Mouse (Mus musculus) right cerebral cortex, adult 2 months (tissue): ENCODE data around the gene Casc3.

Experiments
- DNase-seq, 2 experiments: peaks; one replicate each; pipeline ENCODE4 v3.0.0; 2021 to 2022; ENCODE audit warnings: low spot score in 2 of 2

Gene Casc3

DNA sequence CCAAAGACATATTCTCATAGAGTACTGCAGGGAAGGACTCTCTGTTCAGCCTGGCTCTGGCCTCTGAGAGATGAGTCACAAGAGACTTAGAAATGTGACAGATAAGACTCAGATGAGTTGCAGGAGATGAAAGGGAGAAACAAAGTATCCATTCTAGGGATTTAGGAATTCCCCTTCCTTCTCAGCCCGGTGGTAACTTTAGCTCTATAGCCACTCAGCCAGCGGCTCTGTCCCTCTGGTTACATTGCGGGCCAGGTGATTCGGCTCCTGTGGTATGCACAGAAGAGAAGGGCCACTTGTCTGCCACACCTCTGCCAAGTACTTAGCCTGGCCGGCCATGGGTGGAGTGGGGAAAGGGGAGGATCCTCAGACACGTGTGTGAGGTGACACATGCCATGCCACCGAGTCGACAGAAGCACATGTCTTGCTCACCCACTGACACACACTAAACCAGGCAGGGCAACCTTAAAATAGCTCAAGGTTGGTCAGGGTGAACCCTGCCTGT lies 32.0 kb upstream of the Casc3 start:
- peak; percentile 39 to 52 for DNase-seq

DNA sequence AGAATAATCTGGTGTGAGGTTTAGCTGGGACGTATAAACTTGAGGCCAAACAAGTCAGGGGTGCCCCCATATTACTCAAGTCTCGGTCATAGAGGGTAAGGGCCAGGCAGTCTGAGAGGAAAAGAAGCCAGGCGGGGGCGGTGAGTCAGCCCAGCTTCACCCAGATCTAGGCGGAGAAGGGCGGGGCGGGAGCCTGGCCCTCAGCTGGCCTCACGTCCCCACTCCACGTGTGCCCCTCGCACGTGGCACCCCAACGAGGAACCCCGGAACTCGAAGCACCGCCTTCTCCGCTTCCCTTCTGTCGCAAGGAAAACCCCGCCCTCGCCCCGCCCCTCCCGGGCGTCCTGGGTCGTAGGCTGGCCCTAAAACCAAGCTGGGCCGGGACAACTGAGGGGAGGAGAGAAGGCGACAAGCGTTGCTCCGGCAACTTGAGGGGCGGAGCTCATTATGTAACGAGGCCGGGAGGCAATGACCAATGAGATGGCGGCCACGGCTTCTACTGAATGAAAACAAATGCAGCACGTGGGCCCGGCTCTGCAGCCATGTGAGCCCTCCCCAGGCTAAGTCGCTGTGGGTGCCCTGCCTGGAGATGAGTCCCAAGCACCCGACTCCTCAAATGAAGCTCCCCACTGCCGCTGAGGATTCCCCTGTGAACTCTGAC lies 30.9 kb upstream of the Casc3 start:
- DNase-seq = peak; percentile 99 to 100

DNA sequence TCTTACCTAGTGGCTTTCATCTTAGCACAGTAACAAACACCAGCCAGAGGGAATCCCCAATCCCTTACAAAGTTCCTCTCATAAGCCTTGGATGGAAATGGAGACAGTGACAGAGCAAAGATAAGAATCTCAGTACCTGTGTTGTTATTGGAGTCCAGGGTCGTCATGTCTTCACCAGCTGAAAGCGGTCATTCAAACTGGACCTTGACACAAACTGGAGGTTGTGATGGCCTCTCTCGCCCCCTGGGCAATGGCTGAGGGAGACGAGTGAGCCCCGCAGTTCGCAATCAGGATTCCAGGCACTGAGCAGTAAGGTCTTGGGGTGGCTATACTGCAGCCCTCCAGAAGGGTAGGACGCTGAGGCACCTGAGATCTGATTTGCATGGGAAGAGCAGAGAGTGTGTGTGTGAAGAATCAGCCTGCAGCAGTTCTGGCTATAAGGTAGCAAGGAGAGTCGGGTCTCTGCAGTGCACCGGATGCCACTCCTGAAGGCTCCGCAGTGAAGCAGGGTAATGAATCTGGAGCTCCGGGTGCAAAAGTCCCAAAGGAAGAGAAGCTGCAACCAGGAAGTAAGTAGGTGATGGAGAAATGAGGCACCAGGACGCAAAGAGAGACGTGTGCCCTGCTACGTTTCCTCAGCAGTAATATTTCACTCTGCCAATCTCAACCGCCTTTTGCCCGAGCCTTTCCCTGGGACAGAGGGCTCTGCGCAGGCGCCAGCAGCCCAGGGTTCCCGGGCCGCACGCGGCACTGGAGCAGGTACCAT lies 29.9 kb upstream of the Casc3 start, which contains the start of gene Nr1d1:
Gene Nr1d1, minus strand, starts transcription at position 752 of the 766 bp plus-strand sequence.
- DNase-seq = no peak

DNA sequence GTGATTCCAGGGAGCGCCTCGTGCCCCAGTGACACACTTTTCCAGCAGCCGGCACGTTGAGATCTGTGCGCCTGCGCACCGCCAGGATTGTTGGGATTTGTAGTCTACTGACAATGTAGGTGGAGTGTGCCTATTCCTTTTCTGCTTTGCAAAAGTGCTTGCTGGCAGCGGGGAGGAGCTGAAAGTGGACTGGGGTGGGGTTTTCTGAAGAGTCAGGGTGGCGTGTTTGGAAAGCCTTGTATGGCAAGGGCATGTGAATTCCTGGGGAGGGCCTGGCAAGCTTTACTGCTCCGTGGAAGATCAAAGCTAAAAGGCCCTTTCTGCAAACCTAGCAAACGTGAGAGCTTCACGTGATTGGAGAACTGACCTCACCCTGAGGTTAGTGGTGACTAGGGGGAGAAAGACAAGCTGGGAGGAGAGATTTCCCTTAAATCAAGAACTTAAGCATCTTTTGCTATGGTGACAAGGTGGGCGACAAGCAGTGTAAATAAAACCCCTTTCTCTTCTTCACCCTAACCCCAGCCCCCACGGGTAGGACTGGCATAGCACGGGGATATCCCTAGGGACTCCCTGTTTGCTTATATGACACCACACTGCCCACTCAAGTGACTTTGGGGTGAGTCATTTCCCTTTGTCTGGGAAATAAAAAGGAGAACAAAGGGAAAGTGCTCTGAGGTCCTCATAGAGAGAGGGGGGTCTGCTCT lies 29.2 kb upstream of the Casc3 start:
- DNase-seq = peak; percentile 100

DNA sequence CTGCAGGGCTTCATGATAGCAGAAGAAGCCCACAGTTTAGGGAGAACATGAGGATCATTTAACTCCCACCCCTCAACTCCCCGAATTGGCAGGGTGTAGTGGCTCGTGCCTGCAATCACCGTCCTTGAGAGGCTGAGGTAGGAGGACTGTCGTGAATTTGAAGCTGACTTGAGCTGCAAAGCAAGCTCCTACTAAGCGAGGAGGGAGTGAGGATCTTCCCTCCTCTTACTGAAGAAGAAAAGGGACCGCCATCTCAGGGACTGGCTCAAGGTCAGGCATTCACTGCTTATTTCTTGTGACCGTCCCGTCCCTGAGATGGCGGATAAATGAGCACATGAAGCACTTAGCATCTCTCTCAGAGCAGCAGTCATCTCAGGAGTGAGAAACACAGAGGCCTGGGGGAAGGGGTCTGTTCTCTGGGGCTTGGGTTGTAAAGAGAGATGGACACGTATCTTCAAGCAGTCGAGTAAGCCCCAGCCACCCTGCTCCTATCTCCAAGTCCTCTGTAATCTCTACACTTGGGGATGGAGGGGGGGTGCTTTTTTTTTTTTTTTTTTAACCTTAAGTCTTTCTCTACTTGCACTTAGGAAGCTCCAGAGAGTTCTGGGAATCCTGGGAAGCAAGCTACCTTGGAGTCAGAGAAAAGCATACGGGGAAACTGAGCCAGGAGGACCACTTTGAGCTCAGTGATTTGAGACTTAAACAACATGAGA lies 28.5 kb upstream of the Casc3 start:
- no peak for DNase-seq

DNA sequence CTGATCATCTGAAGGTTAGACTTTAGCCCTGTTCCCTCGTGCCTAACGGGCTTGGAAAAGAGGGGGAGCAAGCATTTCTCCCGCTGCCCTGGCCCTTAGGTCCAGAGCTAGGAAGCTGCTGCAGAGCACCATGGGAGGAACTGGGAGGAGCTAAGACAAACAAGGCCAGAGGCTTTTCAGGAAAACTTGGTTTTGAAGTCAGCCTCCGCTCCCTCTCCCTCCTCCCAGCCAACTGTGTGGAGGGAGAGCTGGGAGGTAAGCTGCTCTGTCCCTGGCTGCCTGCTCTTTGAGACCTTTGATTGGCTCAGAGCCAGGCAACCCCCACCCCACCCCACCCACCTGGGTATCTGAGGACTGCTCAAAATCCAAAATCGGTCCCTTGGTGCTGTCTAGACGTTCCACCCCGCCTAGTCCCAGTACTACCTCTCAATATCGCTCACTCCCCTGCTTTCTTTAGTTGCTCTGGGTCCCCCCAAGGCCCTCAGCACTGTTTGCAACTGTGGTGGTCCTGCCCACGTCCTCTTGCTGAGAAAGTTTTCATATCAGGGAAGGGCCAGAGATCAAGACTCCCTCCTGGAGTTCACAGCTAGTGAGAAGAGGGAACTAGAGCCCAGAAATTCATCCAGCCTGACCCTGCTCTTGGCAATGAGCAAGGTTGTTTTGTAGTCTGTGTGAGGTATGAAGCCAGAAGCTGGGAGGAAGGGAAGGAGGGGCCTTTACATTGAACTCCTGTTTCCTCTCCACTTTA lies 27.7 kb upstream of the Casc3 start:
- DNase-seq = no peak

DNA sequence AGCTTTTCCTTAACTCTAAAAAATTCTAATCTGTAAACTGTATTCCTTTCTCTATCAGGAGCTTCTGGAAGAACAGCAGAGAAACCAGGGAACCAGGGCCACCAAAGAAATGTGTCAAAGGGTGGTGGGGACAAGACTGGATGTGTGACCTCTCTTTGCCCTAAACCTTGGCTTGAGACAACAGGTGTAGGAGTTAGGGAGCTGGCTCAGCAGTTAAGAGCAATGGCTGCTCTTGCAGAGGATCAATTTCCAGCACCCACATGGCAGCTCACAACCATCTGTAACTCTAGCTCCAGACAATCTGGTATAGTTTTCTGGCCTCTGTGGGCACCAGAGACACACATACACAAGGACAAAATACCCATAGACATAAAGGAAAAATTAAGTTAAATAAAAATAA lies 26.8 kb upstream of the Casc3 start:
- DNase-seq = no peak

DNA sequence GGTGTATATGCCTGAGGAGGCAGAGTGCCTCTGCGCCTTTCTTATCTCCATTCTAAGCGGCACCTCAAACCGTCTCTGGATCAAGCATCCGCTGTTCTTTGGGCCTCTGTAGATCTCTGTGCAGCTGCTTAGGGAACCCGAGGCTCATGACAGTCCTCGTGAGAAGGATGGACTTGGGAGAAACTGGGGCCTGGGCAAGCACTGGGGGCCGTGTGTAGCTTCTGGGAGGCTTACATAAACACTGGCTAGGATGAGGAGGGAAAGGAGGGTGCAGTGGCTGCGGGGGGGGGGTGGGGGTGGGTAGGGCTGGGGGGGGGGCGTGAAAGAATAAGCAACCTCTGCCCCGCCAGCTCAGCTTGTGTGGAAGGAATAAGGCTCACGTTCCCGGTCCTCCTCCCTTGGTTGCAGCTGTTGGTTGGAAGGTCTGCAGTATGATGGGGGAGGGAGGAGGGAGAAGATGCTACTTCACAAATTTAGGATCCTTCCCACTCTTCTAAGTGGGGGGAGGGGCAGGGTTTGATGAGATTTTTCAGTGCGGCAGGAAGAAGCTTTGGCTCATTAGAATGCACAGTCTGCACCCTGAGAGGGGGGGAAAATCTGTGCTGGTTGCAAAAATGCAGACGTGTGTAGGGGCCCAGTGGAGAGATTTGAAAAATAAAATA lies 22.7 kb upstream of the Casc3 start:
- DNase-seq = peak; percentile 82 to 85

DNA sequence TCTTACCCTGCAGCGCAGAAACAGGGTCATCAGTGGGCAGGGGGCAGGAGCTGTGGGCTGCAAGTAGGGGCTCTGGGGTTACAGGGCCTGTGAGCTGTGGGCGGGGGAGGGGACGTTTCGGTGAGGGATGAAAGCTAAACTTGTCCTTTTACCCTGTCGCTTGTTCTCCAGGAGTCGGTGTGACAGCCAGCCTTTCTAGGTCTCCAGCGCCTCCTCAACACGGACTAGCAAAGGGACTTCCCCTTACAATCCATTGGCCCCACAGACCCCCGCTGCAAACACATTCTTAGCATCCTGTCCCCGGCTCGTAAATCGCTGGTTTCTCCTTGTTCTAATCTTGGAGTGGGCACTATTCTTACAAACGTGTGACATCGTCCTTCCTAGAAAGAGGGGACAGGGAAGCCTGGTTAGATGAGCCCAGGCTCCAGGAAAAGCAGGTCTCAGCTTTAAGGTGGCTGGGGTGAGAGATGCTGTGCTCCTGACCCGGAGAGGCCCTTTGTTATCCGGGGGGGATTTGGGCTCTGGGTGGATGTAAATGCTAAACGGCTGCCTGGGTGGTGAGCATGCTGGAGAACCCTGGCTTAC lies 22.0 kb upstream of the Casc3 start:
- DNase-seq = peak in 1 of 2 experiments; percentile 48

DNA sequence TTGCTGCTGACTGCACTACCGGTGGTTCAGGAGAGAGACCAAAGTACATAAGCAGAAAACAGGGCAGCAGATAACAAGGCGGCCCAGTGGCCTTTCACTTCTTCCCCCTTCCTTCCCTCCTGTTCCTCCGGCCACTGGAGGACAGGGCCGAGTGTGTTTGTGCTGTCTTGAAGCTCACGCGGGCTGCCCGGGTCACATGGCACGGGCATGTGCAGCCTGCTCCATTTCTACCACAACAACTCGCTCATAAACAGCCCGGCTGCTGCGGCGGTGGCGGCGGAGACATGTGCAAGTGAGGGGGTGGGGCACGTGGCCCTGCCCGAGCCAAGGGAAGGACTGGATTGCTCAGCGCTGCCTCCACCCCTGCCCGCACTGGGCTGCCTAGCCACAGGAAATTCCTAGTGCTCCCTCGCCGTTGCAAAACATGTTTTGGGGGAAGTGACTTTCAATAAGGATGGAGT lies 21.4 kb upstream of the Casc3 start:
- peak; percentile 98 to 99 for DNase-seq

DNA sequence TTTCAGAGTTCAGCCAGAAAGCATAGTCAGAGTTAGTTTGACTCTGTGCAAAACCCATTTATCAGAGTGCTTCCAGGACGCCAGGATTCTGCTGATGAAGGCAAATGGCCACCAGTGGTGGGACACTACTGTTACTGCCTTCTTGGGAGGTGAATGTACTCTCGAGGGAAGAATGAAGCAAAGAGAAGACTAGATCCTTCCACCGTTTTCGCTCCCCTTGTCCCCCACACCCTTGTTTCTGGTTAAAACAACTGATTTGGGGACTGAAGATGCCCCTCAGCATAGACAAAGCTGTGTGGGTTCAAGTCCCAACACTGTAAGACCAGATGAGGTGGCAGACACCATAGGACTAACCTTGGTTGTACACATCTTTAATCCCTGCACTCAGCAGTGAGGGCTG lies 20.6 kb upstream of the Casc3 start:
- no peak for DNase-seq

DNA sequence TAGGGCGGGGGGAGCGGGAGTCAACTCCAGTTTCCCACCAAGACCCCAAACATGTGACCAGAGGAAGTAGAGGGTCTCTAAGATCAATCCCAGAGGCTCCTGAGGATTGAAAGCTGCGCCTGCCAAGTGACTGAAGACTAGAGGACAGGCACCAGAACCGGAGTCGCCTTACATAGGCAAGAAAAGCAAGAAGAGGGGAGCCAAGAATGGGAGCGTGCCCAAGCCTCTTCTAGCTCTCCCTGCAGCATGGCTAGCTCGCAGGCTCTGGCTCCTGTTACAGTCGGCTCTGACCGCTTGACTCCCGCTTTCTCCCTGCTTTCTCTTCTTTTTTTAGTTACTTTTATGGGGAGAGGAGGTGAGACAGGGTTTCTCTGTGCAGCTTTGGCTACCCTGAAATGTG lies 19.5 kb upstream of the Casc3 start:
- no peak for DNase-seq

DNA sequence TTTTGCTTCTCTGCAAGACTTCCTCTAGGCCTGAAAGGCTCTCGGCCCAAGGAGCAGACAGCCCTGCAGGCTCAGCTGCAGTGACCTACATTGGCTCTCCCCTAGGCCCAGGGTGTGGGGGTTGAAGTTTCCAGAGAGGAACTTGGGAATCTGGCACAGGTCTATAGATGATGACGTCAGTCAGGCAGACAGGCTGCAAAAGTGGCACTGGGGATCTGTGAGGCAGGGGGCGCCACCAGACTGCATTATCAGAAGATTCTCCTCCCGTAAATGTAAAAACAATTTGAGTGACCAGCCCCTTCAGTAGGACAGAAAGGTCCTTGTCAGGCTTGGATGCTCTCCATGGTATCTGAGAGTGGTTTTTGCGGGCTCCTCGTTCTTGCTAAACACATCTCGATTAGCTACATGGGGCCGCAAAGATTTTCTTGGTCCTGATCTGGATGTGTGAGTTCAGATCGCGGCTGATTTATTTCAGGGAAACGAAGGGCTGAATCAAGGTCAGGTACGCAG lies 18.9 kb upstream of the Casc3 start:
- DNase-seq = peak; percentile 81 to 87

DNA sequence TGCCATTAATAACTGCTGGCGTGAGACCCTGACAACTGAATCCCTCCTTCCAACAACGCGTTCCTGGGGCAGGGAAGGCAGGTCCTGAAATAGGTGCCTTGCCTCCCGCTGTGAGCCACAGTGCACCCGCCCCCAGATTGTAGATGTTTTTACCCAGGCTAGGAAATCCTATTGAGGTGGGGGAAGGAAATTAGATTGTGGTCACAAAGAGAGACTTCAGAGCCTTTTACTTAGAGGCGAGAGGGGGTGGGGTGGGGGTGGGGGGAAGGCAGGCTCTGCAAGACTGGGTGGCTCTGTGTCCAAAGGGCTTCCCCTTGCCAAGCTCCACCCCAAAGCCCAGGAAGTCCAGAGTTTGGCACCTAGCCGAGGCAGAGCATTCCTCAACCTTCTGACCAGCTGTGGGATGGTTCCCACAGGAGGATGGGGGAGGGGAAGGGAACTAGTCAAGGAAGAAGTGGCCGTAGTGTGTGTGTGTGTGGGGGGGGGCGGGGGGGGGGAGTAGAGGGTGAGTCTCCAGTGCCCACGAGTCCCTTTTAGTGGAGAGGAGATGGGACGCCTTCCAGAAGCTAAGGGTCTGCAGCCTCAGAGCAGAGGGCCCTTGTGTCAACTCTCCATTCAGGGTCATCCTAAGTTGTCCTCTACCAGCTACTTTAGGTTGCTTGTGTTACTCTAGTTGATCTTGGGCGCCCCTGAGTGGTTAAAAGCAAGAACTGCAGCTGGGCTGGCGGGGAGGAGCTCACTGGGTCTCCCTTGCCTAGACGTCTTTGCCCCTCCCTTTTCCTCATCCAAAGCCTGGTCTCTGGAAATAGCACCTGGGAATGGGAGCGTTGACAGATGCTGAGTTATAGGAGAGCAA lies 18.1 kb upstream of the Casc3 start:
- DNase-seq = peak; percentile 96 to 99

DNA sequence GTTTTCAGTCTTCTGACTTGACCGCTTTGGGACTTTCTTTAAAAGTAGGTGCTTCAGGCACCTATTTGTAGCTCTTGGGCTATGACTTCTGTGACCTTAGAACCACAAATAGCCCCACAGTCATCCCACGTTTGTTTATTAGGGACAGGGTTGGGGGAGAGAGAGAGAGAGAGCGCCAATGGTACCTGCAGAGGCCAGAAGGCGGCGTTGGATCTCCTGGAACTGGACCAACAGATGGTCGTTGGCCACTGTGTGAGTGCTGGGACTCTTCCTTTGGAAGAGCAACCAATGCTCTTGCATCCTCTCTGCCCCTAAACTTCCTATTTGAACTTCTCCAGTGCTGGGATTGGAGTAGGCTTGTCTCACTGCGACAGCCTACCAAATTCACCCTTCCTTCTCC lies 17.5 kb upstream of the Casc3 start:
- no peak for DNase-seq

DNA sequence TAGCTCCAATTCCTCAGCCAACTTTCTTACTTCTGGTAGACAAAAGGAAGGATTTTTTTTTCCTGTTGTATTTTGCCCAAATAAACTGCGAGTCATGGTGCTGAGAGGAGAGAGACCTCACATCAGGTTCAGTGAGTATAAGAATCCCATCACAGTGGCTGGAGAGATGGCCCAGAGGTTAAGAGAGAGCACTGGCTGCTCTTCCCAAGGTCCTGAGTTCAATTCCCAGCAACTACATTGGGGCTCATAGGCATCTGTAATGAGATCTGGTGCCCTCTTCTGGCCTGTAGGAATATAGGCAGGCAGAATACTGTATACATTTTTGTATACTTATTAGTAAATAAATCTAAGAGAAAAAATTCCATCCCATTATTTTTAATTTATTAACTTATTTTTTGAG lies 17.0 kb upstream of the Casc3 start:
- DNase-seq = no peak

DNA sequence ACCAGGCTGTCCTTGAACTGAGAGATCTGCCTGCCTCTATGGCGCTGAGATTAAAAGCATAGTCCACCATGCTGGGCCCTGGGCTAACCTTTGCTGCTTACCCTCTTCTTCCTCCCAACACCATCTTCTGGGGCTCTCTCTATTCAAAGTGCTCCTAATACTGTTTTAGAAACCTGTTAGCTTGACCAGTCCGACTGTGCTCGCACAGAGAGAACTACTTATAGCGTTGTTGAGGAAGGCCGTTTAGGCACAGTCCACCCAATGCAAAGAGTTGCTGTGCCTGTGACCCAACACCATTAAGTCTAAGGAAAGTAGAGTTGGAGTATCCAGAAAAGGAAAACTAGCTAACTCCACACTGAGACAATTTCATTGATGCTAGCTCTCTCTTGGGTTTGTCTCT lies 16.6 kb upstream of the Casc3 start:
- DNase-seq = no peak

DNA sequence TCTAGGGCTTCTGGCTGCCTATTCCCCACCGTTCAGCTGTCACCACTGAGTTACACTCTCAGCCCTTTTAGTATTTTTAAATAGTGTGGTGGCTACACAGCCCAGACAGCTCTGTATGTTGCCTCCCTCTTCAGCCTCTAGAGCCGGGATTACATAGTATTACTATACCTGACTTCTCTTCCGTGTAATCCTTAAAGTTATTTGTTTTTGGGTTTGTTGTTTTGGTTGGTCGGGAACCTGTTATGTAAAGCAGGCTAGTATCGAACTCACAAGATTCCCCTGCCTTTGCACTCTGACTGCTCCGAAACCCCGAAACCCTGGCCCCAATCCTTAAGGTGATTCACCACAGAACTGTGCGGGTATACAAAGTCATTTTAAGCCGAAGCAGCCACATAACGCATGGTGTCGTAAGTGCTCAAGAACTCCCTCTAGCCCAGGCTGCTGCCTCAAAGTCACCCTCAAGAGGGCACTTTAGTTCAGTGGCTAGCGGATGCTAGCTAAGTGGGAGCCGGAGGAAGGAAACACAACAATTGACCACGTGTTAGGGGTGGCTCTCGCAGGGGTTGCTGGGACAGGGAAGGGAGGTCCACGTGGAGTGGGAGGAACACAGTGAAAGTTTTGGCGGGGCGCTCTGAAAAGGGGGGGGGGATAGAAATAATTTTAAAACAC lies 16.0 kb upstream of the Casc3 start:
- DNase-seq = peak; percentile 87 to 88
